Mouse (Mus musculus): Measurements from ENCODE around the gene Kank1. TPM values are rescaled to one million over a fixed set of nuclear protein-coding genes. Genes with fewer than 3 reads are reported as not detected.

Gene Kank1
- total and polyA plus RNA-seq, 2 experiments from 2014 or later: 13.5 to 23.3 TPM

GRCm38 (mm10) chr19:25426431-25426830 is 189.7 kb downstream of the Kank1 start:
- Histone ChIP-seq H3K9me3 (ENCODE audit: low read length) (no peaks in the 10 kb centered on the region), H3K4me3 (ENCODE audit: low read length) (no peak overlapping the region), H3K27me3 (ENCODE audit: insufficient read depth, low read length) (no peaks in the 10 kb centered on the region), H3K9ac (replicated peaks; ENCODE audit: low read length) (no peak overlapping the region), H3K4me2 (ENCODE audit: low read depth, low read length) (no peak overlapping the region), H3K27ac (no peak overlapping the region), H3K36me3 (ENCODE audit: insufficient read depth, low read length) (peaks cover 10% of the 10 kb centered on the region; the same call in 1 of the 2 replicates), H3K4me1 (ENCODE audit: insufficient read depth, low read length) (no peaks in the 10 kb centered on the region)
- DNase-seq (ENCODE audit: low spot score) (no peak), ATAC-seq (no peak)
- WGBS: 89% methylated on average over 5 of the region's 5 CpGs
- TF ChIP-seq CTCF (IDR thresholded peaks at IDR 0.05; ENCODE audit: low read depth): 0 out of 2 replicates have a peak, but pooled peaks have one; percentile 4

GRCm38 (mm10) chr19:25427886-25428285 is 191.1 kb downstream of the Kank1 start:
- no peak overlapping the region for H3K4me2 ChIP-seq (ENCODE audit: low read depth, low read length)
- H3K27ac ChIP-seq: no peak overlapping the region
- peaks cover 10% of the 10 kb centered on the region; the same call in 1 of the 2 replicates for H3K36me3 ChIP-seq (ENCODE audit: insufficient read depth, low read length)
- no peak overlapping the region for H3K4me3 ChIP-seq (ENCODE audit: low read length)
- no peak overlapping the region for H3K9ac ChIP-seq (replicated peaks; ENCODE audit: low read length)
- H3K4me1 ChIP-seq (ENCODE audit: insufficient read depth, low read length): no peaks in the 10 kb centered on the region
- H3K27me3 ChIP-seq (ENCODE audit: insufficient read depth, low read length): no peaks in the 10 kb centered on the region
- ATAC-seq: no peak
- H3K9me3 ChIP-seq (ENCODE audit: low read length): no peaks in the 10 kb centered on the region
- 97% methylated on average over 17 of the region's 17 CpGs for WGBS
- TF ChIP-seq CTCF (IDR thresholded peaks at IDR 0.05; ENCODE audit: low read depth): no peak
- DNase-seq (ENCODE audit: low spot score): no peak

GRCm38 (mm10) chr19:25428338-25428962 is 191.7 kb downstream of the Kank1 start:
- Histone ChIP-seq H3K4me3 (ENCODE audit: low read length) (no peak overlapping the region), H3K9ac (replicated peaks; ENCODE audit: low read length) (no peak overlapping the region), H3K36me3 (ENCODE audit: insufficient read depth, low read length) (peaks cover 10% of the 10 kb centered on the region; the same call in 1 of the 2 replicates), H3K4me1 (ENCODE audit: insufficient read depth, low read length) (no peaks in the 10 kb centered on the region), H3K27ac (no peak overlapping the region), H3K27me3 (ENCODE audit: insufficient read depth, low read length) (no peaks in the 10 kb centered on the region), H3K9me3 (ENCODE audit: low read length) (no peaks in the 10 kb centered on the region), H3K4me2 (ENCODE audit: low read depth, low read length) (no peak overlapping the region)
- ATAC-seq: no peak
- DNase-seq (ENCODE audit: low spot score): no peak
- WGBS: 92% methylated on average over 13 of the region's 13 CpGs
- no peak for TF ChIP-seq CTCF (IDR thresholded peaks at IDR 0.05; ENCODE audit: low read depth)

- H3K9me3 ChIP-seq (ENCODE audit: low read length): no peaks in the 10 kb centered on the region
- no peak for TF ChIP-seq CTCF (IDR thresholded peaks at IDR 0.05; ENCODE audit: low read depth)
- WGBS: 81% methylated on average over 9 of the region's 9 CpGs
- H3K4me3 ChIP-seq (ENCODE audit: low read length): no peak overlapping the region
- H3K9ac ChIP-seq (replicated peaks; ENCODE audit: low read length): no peak overlapping the region
- peaks cover 10% of the 10 kb centered on the region; the same call in 1 of the 2 replicates for H3K36me3 ChIP-seq (ENCODE audit: insufficient read depth, low read length)
- no peak overlapping the region for H3K4me2 ChIP-seq (ENCODE audit: low read depth, low read length)
- H3K27me3 ChIP-seq (ENCODE audit: insufficient read depth, low read length): no peaks in the 10 kb centered on the region
- DNase-seq (ENCODE audit: low spot score) (no peak), ATAC-seq (no peak)
- H3K4me1 ChIP-seq (ENCODE audit: insufficient read depth, low read length): no peaks in the 10 kb centered on the region
- no peak overlapping the region for H3K27ac ChIP-seq
Observed at GRCm38 (mm10) chr19:25431431-25431830, 194.7 kb downstream of the Kank1 start.

GRCm38 (mm10) chr19:25431909-25432308 is 195.1 kb downstream of the Kank1 start:
- H3K9ac ChIP-seq (replicated peaks; ENCODE audit: low read length): no peak overlapping the region
- WGBS: 88% methylated on average over 7 of the region's 7 CpGs

GRCm38 (mm10) chr19:25433169-25433690 is 196.5 kb downstream of the Kank1 start:
- Histone ChIP-seq H3K9me3 (ENCODE audit: low read length) (no peaks in the 10 kb centered on the region), H3K36me3 (ENCODE audit: insufficient read depth, low read length) (peaks cover 10% of the 10 kb centered on the region; the same call in 1 of the 2 replicates), H3K4me3 (ENCODE audit: low read length) (no peak overlapping the region), H3K27me3 (ENCODE audit: insufficient read depth, low read length) (no peaks in the 10 kb centered on the region), H3K9ac (replicated peaks; ENCODE audit: low read length) (no peak overlapping the region), H3K4me2 (ENCODE audit: low read depth, low read length) (no peak overlapping the region), H3K27ac (no peak overlapping the region), H3K4me1 (ENCODE audit: insufficient read depth, low read length) (0 out of 2 replicates have a peak, but pooled peaks cover 9% of the 10 kb centered on the region)
- no peak for DNase-seq (ENCODE audit: low spot score)
- 66% methylated on average over 7 of the region's 7 CpGs for WGBS
- ATAC-seq: no peak
- no peak for TF ChIP-seq CTCF (IDR thresholded peaks at IDR 0.05; ENCODE audit: low read depth)

More at GRCm38 (mm10) chr19:25431909-25432308, 195.1 kb downstream of the Kank1 start:
- no peak for DNase-seq (ENCODE audit: low spot score)
- H3K27me3 ChIP-seq (ENCODE audit: insufficient read depth, low read length): no peaks in the 10 kb centered on the region
- no peak overlapping the region for H3K4me2 ChIP-seq (ENCODE audit: low read depth, low read length)
- no peak overlapping the region for H3K27ac ChIP-seq
- no peak overlapping the region for H3K4me3 ChIP-seq (ENCODE audit: low read length)
- no peaks in the 10 kb centered on the region for H3K9me3 ChIP-seq (ENCODE audit: low read length)
- peaks cover 10% of the 10 kb centered on the region; the same call in 1 of the 2 replicates for H3K36me3 ChIP-seq (ENCODE audit: insufficient read depth, low read length)
- no peak for TF ChIP-seq CTCF (IDR thresholded peaks at IDR 0.05; ENCODE audit: low read depth)
- no peak for ATAC-seq
- 0 out of 2 replicates have a peak, but pooled peaks cover 3% of the 10 kb centered on the region for H3K4me1 ChIP-seq (ENCODE audit: insufficient read depth, low read length)

GRCm38 (mm10) chr19:25434345-25434744 is 197.6 kb downstream of the Kank1 start:
- no peak for TF ChIP-seq CTCF (IDR thresholded peaks at IDR 0.05; ENCODE audit: low read depth)
- H3K4me3 ChIP-seq (ENCODE audit: low read length): no peak overlapping the region
- no peak for ATAC-seq
- H3K9me3 ChIP-seq (ENCODE audit: low read length): no peaks in the 10 kb centered on the region
- H3K27ac ChIP-seq: no peak overlapping the region
- no peak for DNase-seq (ENCODE audit: low spot score)
- WGBS: 92% methylated on average over 7 of the region's 7 CpGs
- peaks cover 10% of the 10 kb centered on the region; the same call in 1 of the 2 replicates for H3K36me3 ChIP-seq (ENCODE audit: insufficient read depth, low read length)
- H3K4me2 ChIP-seq (ENCODE audit: low read depth, low read length): no peak overlapping the region
- H3K27me3 ChIP-seq (ENCODE audit: insufficient read depth, low read length): no peaks in the 10 kb centered on the region
- H3K9ac ChIP-seq (replicated peaks; ENCODE audit: low read length): no peak overlapping the region
- 0 out of 2 replicates have a peak, but pooled peaks cover 9% of the 10 kb centered on the region for H3K4me1 ChIP-seq (ENCODE audit: insufficient read depth, low read length)

Data from hindbrain, postnatal 0 days (tissue).